Mouse (Mus musculus) ES-Bruce4 (cell line): ENCODE results near the gene Bahcc1.

Experiments used
- CTCF ChIP-seq: IDR thresholded peaks from one replicate; pipeline ENCODE4 v1.8.1; 2011; ENCODE audit warnings: low read depth, low read length
- POLR2A ChIP-seq: IDR thresholded peaks from one replicate; pipeline ENCODE4 v1.8.1; 2011; ENCODE audit warnings: low read length; ENCODE audit not compliant: insufficient read depth

DNA sequence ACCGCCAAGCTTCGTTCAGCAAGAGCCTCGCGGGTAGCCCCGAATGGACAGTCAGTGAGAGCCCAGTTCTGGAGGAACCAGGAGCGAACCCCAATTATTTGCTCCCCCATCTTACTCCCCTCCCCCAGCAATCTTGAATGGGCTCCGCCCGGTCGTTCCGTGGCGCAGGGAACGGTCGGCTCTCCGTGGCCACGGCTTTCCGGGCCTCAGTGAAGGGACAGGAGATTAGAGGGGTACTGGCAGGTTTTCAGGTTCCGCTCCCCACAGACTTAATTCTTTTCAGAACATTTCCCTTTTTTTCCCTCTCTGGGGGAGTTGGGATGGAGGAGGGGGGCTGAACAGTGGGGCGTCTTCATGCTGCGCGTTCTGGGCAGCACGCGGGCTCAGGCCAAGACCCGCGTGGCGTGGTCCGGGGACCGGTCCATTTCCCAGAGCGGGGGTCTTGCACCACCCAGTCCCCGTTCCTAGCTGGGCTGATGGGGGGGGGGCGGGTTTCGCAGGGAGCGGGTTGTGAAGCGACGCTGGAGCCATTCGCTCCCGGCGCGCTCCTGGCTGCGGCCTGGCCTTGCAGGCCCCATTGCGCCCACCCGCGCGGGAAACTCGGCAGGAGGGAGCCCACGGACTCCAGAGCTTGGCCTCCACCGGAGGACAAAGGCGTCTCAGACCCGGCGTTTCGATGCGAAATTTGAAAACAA lies 841 bp downstream of the Bahcc1 start:
- no peak for TF ChIP-seq POLR2A
- TF ChIP-seq CTCF: no peak
